Mouse (Mus musculus): ENCODE measurements around the gene Tbc1d2b.

GRCm38 (mm10) chr9:90245206-90245605 lies 25.4 kb downstream of the Tbc1d2b start:
- TF ChIP-seq POLR2A (IDR thresholded peaks at IDR 0.05; ENCODE audit: low read depth, low read length): no peak
- no peak for TF ChIP-seq CTCF (IDR thresholded peaks at IDR 0.05; ENCODE audit: borderline replicate concordance, insufficient read depth, low read length)
